Mouse (Mus musculus): ENCODE results near the gene Wif1.

The Wif1 gene

DNA sequence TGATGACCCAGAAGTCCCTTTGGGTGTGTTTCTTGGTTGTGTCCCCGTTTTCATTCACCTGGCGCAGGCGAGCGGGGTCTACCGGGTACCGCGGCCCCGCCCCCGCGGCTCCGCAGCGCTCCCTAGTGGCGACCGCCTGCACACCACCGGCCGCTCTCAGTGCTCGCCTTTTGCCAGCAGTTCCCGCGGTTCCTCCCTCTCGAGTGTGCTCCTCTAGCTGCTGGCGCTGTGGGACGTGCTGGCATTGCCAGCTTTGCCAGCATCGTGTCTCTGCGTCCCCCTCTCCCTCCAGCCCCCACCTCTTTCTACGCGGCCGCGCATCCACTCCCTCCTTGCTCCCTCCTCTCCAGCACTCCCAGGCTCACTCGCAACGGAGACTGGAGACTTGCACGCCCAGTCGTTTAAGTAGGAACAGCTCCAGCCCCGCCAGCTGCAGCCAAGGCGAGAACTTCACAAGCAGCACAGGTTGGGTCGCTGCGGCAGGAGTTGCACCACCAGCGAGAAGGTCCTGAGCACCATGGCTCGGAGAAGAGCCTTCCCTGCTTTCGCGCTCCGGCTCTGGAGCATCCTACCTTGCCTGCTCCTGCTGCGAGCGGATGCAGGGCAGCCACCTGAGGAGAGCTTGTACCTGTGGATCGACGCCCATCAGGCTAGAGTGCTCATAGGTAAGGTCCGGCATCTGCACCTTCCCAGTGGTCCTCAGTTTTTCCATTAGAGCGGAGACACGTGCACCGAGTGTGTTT lies at the start of gene Wif1:
Gene Wif1, plus strand, starts transcription at position 135 of the 743 bp plus-strand sequence.
- peak; percentile 87 for DNase-seq

DNA sequence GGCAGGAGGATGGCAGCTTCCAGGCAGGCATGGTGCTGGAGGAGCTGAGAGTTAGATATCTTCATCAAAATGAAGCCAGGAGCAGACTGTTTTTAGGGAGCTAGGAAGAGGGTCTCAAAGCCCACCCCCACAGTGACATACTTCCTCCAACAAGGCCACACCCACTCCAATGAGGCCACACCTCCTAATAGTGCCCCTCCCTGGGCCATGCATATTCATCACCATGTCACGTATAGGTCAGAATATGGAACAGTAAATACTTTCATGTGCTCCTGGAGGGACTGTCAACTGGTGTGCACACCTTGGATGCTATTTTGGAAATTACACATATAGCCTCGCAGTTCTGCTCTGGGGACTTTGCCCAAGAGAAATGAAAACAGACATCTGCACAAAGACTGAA lies 31.6 kb upstream of the Wif1 start:
- DNase-seq, result no peak

DNA sequence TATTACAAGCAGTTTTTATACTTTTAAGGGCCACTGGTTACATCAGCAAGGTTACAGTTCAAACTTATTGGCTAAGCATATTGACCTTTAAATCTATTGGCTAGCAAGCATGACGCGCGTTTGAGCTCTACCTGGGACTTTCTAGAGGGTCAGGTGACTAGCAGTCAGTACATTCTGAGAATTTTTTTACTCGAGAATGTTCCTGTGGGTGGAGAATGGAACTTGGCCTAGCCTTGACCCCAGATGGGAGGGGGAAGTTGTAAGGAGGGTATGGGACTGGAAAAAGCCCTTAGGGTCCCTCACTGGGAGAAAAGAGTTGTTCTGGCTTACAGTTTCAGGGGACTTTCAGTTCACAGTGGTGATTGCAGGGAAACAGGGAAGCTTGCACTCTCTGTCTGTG lies 22.3 kb upstream of the Wif1 start:
- no peak for DNase-seq

DNA sequence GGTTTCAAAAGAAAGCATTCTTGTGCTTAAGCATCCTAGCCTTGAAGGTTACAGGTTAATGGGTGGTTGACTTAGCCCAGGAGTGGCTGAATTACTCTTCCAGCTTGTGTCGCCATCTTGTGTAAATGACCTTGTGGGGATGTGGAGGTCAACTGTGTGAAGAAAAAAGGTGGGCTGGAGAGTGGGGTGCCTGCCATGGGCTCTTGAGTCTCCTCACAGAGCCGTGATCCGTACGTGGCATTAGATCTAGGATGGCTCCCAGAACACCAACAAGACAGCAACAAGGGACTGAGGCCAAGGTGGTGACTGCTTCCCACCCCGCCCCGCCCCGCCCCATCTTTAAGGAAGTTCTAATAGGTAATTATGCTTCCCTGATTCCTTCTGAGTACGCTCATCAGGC lies 17.5 kb upstream of the Wif1 start:
- DNase-seq, result no peak

DNA sequence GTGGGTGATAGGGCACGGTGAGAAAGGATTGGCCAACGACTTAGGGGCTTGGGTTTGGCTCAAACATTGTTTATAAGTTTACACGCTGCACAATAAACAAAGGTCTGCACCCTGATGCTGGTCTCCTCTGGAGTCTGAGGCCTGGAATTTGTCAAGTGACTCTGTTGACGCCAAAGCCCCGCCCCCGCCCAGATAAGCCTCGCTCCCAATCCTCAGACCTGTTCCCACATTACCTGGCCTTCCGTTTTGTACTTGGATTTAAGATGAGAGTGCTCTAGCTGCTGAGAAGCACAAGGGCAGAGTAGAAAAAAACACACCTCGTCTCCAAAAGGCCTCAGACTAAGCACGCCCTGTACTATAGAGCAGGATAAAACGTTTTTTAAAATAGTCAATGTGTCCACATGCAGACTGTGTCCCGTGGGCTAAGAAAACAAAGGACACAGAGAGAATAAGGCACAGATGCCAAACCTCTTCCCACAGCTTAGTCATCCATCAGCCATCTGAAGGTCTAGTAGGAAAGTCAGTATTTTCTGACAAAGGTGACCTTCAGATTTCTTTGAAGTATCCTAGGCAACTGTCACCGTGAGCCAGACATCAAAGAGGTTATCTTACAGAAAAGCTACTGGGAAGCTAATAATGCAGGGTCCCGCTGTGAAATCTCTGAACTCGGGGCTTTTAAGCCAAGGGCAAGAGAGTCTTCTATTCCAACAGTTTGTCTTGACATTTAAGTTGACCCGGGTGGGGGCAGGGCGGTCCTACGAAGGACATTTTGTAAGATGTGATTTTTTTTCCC lies 16.9 kb upstream of the Wif1 start:
- no peak for DNase-seq

DNA sequence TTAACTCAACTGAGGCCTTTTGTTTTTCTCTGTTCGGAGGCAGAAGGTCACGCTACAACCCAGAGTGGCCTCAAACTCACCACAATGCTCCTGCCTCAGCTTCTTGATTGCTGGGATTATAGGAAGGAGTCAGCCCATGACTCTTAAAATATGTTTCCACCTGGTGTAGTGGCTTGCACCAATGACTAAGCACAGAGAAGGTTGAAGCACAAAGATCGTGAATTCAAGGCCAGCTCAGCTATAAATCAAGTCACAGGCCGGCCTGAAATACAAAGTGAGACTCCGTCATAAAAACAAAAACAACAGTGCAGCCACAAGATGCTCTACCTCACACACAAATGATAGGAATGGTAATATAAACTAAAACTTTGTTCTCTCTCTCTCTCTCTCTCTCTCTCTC lies 10.8 kb upstream of the Wif1 start:
- DNase-seq, result no peak

DNA sequence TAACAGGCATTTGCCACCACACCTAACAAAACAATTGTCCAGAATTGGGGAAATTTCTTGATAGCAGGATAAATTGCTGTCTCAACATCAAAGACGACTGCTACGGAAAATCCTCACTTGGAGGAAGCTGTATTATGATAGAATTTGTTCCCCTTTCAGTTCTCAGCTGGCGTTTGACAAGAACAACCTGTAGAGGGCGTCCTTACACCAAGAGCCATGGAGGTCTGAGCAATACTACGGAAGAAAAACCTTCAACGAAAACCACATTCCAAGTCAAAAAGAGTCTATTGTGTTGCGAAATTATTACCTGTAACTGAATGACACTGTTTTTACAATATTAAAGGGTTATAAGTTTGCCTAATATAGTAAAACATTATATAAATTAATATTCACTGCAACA lies 2.0 kb upstream of the Wif1 start:
- peak; percentile 71 for DNase-seq

DNA sequence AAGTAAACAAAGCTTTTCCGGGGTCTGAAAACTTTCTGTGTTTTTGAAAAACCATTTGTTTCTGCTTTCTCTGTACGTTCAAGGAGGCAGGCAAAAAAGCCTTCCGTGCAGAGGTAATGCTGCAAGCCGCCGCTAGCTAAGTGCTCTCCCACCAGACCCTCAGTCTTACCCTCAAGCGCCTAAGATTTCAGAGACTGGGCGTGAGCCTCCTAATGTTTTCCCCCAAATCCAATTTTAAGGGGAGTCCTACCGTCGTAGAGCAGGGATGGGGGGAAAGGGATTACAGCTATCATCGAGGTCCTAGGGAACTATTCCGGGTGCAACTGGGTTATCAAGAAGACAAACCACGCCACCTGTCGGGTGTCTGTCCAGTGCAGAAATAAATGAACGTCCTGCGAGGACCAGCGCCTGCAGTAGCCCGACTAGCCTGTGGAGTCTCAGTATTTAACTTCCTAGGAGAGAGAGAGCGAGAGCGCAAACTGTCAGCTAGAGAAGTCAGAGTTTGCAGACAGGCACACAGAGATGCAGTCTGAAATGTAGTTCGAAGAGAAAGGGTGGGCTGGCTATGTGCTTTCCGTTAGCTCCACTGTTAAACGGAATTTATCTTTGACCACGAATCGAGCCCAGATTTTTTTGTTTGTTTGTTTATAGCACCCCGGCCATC lies 500 bp upstream of the Wif1 start:
- DNase-seq, result peak; percentile 92

DNA sequence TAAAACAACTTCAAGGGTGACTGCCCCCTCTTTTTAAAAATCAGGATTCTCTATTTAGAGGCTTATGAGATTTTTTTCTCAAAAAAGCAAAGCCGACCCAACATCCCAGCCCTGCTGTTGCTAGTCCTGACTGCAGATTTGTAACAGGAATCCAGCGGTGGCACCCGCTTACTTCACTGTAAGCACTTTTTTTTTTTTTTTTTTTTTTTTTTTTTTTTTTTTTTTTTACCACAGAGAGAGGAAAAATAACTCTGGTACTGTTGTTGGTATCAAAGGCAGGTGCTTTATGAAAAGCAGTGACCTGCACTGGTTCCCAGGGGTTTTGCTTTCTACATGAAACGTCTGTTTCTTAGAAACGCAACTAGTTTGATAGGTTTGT lies 798 bp downstream of the Wif1 start:
- DNase-seq, result no peak

DNA sequence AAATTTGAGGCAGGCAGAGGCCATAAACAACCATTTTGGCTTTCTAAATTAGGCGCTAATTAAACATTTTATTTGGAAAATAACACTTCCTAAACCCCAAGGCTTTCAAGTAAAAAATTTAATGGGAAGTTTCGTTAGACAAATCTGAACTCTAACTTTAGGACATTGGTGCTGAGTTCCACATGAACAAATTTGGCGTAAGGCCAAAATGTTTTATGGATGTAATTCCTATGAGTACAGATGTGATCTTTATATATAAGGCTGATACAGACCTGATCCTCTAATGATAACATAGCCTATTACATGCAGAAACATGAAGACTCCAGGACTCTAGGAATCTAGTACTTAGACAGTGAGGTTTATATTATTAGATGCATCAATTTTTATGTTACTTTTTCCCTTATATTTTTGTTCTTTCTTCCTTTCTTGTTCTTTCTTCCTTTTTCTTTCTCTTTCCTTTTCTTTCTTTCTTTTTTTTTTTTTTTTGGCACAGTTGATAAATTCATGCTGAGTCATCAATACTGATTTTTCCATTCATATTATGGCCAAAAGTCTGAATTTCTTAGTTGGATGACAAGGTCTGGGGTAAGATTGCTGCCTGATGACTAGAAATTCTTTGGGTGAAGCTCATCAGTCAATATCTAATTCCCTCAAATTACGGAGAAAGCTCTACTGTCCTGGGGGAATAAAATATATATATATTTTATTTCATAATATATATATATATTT lies 5.0 kb downstream of the Wif1 start:
- no peak for DNase-seq

DNA sequence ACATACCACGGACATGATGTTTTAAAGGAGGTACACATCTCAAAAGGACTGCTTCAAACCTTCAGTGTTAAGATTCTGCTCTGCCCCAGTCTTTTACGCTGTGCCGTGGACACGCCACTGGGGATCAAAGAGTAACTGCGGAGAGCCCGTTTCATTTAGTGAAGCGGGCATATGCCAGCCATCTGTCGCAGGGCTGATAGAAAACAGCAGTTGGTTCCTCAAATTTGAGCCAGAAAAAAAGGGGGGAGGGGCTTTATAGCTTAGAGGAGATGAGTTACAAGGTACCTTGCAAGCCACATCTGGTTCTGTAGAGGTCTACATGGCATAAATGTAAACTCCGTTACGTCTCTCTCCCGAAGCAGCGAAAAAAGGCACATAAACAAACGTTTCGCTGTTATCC lies 7.2 kb downstream of the Wif1 start:
- no peak for DNase-seq

DNA sequence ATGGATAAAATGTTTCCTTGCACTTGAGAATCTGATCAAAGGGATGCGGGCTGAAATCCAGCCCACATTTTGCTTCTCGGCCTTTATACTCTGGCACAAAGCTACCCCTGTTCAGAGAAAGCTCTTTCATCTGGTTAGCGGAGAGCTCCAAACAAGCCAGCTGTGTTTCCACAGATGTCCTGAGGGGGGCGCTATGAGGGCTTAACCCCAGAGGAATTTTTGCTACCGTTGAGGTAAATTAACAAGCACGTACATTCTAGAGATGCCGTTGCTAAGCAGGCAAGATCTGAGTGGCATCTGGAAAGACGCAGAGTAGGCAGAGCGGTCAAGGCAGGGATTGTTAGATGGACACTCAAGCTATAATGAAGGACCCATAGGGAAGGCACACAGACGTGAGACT lies 13.7 kb downstream of the Wif1 start:
- DNase-seq, result no peak

DNA sequence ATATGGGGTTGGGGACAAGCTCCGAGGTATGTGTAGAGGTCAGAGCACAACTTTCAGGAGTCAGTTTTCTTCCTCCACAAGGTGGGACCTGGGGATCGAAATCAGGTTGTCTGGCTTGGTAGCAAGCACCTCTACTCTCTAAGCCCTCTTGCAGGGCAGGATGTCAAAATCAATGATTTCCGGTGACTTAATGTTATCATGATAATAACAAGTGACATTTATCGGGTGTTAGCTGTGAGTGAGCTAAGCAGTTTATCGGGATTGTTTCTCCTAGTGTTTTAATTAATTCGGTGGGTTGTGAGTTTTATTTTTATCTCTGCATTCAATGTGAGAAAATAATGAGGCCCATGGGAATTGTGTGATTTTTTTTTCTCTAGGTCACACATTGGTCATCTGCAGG lies 18.3 kb downstream of the Wif1 start:
- peak; percentile 77 for DNase-seq

DNA sequence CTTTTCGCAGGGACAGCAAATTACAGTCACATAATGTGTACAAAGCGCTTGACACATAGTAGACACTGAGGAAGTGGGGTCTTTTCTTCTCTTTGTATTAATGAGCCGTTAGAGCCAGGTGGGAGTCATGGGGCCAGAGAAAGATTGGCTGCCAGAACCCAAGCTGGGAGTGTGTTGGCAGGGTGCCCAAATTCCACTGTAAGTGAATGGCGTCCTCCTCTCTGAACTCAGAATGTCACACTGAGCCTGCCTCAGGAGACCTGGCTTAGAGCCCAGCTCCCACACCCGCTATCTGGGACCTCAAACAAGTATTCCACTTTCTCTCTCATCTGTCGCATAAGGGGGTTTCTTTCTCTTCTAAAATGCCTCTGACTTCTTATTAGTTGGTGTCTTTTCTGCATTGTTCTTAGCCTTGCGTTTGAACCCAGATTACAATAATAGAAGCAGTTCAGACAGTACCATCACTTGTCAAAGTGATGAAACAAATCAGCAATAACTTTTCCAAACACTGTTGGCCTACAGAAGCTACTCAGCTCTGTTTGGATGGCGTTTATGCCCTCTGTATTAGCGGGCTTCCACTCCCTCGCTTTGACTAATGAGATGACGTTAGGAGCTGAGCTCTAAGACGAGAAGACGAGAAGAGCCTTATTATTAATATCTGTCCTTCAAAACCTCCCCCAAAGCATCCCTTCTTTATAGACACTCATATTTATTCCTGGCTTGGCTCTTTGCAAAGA lies 21.9 kb downstream of the Wif1 start:
- DNase-seq, result peak; percentile 97

DNA sequence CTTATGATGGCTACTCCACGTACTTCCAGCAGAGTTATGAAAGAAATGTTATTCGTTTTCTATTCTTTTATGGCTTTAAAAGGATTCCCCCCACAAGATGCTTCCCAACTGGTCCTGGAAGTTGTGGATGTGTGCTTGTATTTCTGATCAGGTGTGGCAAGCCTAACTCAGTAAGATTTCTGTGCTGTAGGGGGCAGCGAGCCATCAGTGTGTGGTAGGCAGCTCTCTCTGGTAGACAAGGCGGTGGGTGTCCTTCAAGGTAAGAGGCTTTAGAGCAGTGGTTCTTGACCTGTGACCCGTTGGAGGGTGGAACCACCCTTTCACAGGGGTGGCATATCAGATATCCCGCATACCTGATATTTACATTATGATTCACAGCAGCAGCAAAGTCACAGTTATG lies 23.1 kb downstream of the Wif1 start:
- no peak for DNase-seq

DNA sequence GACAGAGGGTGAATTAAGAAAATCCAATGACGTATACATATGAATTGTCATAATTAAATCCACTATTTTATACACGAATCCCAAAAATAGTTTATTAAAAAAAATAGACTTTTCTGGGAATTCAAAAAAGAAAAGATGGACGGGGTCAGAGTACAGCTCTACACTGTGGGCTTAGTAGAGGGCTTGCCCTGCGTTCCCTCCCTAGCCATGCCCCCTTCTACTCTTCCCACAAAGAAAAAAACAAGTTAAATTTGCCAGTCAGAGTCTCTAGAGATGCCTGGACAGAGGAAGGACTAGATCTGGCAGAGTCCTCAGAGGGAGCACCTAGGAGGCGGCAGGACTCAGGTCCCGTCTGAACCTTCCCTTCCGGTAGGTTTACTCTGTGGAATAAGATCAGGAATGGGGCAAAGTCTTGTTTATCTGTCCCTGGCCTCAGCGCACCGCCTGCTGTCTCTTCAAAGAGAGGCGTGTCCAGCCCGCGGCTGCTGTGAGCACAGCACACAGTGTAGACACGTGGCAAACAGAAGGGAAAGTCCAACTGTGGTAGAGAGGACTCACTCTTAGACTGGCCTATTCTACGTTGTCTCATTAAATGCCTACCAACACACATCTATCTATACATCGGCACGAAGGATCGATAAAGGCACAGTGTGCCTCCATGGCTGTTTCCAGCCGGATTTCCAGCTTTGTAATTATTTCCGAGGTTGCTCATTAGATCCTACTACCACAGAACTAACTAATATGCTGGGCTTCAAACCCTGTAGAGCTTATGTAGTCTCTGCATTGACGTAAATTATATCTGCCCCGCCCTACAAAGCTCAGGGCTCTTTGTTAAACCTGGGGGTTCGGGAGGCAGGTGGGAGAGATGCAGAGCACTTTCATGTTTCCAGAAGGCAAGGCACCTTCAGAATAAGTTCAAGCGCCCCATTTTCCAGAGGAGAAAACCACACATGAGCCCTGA lies 25.6 kb downstream of the Wif1 start:
- DNase-seq, result no peak

DNA sequence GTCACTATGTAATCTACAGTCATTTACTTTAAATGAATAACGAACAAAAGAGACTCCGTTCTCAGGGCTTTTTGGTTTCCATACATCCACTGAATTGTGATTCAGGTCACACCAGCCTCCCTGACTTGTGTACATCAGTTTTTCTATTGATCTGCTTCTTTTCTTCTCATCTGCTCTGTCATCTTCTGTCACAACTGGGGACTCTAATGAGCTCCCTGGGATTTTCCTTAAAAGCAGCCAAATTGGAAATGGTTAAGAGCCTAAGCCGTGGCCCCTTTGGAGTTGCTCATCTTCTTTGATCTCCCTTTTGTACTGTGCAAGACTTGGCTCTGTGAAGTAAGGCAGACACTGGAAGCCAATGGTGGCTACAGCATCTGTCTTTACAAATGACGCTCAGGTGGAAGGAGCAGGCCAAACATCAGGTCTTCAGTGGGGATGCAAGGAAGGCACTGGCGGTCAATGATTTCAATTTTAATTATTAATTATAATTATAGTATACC lies 27.6 kb downstream of the Wif1 start:
- DNase-seq, result no peak

DNA sequence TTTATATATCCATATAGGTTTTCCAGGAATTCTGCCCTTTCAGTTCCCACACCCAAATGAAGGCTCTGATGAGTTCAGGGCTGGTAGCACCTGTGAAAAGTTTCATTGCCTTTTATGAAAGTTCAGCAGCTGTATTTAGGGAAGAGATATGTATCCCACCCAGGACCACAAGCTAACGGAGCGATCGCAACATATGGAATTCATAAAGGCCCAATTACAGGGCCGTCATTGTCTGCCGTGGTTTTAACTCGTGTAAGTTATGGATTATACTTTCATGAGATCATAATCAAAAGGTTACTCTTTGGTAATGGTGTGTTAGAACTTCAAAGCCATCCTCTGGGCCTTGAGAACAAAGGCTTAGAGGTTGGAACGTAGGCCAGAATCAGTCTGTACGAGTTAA lies 28.9 kb downstream of the Wif1 start:
- no peak for DNase-seq

DNA sequence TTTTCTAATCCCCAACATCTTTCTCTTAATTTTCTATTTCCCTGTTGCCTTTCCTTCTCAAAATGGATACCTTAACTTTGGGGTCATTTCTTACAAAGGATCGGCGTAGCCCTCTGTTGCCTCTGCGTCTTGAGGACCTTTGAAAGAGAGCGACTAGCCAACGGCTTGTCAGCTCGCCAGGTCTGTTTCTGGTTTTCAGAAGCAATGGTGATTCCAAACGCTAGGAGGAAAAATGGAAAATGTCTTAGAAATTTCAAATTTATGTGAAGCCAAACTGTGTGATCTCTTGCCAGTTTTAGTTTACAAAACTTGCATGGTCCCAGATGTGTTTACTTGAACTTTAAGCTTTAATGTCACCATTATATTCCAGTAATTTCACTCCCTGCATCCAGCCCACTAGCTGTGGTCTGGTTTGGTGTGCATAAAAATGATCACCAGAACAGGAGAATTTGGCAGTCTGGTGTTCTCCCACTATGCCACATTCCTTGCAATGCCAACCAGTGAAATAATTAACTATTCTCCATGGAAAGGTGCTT lies 33.7 kb downstream of the Wif1 start:
- DNase-seq, result no peak

DNA sequence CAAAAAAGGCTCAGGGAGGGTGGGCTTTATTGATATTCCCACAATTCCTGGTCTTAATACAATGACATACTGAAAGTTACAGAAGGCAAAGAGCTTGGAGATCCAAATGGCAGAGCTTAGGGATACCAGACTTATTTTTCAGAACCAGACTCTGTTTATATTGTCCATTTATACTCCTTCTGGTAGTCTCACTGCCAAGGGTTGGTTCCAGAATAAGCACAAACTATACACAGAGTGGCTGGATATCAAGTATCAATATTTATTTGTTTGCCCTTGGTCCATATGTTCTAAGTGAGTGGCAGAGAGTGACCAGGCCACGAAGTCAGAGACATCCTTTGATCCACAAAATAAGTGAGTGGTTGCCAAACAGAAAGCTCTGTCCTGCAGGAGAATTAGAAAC lies 34.2 kb downstream of the Wif1 start:
- no peak for DNase-seq

DNA sequence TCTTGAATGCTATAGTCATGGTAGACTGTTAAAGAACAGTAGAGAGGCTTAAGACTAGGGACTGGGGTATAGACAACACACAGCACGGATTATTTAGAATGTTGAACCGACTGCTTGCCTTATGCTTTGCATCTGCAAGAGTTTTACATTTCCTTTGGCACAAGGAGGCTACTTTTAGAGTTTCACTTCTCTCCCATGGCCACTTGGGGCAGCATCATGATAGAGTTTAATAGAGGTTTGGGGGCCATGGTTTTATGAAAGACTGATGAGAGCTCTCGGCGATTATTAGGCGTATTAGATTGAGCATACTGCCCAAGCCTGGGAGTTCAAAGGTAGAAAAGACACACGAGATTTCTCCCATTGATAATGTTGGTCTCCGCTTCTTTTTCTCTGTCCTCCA lies 37.0 kb downstream of the Wif1 start:
- DNase-seq, result peak; percentile 40

Measured in retina, postnatal 1 day (tissue).